Mouse (Mus musculus) fat pad, adult 2 months (tissue): Measurements from ENCODE around the gene Ctbp1.

Experiments used
- DNase-seq: peaks from one replicate; pipeline ENCODE4 v3.0.0-alpha.2; 2011; ENCODE audit warnings: low read depth, low spot score; ENCODE audit errors: extremely low read depth

Gene Ctbp1

DNA sequence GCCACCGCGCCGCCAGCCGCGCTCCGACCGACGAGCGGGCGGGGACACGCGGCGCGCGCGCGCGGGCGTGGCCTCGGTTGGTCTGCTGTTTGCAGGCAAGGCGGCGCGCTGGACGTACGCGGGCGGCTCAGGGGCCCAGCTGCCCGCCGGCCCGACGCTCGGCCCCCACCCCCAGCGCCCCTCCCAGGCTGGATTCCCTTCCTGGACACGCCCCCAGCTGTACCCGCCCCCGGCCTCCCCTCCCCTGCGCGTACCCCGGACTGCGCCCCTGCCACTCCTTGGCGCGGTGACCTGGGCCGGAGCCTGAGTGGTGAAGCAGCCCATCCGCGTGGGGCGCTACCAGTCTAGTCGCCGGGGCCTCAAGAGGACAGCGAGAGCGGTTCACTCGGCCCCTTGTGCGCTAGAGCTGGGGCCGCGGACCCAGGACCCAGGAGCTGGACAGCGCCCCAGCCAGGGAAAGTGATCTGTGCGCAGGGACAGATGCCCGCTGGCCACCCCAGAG is at the start of gene Ctbp1:
TSS of gene Ctbp1 (minus strand) at position 42 of the 502 bp plus-strand sequence.
- DNase-seq, result no peak

DNA sequence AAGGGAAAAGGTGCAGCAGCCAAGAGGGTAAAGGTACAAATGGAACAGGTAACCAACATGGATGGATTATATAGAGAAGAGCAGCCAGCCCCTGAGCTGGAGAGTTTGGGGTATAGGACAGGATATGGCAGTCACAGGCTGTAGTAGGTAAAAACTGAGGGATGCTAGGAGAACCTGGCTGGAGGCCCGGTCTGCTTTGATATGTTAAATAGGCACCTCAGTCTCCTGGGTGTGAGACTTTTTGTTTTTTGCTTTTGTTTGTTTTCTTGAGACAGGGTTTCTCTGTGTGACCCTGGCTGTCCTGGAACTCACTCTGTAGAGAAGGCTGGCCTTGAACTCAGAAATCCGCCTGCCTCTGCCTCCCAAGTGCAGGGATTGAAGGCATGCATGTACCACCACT is 49.7 kb upstream of the Ctbp1 start:
- no peak for DNase-seq

DNA sequence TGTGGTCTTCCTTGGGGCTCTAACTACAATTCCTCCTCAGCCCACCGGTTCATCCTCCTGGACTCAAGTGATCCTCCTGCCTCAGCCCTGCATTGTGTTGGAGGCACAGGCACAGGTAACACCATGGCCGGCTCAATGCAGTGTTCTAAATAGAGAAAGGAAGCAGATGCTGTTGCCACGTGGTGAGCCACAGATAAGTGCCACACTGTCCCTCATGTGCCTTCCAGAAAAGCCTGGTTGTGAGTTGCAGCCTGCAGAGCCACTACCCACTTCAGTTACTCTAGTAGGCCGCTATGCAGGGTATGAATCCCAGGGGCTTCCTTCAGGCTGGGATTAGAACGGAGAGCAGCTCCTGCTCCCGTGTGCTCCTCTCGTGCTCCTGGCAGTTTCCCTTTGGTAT is 37.4 kb upstream of the Ctbp1 start:
- DNase-seq, result no peak

DNA sequence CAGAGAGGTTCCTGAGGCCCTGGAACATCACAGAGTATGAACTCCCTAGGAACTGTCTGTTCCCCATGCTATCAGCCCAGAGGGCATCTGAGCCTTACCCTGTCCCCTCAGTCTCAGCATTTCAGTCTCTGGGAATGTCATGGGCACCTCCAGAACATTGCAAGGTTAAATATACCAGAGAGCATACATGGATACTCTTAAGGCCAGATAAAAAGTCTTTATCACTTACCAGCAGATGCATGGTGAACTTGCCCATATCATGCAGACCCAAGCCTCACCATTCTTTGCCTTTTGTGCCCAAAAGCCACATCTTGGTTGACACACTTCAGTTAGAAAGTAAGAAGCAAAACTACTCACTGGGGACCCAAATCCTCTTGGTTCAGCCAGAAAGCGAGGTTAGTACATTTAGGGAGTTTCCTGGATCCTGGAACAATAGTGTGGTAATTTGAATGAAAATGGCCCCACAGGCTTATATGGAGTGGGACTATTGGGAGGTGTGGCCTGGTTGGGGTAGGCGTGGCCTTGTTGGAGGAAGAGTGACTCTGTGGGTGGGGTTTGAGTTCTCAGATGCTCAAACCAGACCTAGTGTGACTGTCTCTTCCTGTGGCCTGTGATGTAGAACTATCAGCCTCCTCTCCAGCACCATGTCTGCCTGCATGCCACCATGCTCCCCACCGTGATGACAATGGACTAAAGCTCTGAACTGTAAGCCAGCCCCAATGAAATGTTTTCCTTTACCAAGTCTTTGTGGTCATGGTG is 36.1 kb upstream of the Ctbp1 start:
- no peak for DNase-seq

DNA sequence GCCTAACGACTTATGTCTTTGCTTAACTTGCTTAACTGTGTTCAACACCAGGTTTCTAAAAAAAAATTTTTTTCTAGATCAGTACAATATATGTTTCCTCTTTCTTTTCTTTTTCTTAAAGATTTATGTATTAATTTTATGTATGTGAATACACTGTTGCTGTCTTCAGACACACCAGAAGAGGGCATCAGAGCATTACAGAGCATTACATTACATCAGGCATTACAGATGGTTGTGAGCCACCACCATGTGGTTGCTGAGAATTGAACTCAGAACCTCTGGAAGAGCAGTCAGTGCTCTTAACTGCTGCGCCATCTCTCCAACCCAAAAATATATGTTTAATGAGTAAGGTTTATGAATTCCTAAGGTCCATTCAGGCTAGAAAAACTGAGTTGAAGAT is 27.0 kb upstream of the Ctbp1 start:
- DNase-seq, result no peak

DNA sequence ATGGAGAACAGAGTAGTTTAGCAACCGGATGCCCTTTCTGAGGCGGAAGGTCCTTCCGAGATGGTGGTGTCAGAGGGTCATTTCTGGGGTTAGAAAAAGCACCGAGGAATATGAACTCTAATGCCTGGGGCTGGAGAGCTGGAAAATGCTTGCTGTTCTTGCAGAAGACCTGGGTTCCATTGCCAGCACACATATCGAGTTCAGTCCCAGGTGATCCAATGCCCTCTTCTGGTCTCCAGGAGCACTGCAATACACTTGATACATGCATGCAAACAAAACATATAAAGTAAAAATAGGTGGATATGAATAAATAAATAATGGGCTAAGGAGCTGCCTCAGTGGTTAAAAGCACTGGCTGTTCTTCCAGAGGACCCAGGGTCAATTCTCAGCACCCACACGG is 22.4 kb upstream of the Ctbp1 start:
- no peak for DNase-seq

DNA sequence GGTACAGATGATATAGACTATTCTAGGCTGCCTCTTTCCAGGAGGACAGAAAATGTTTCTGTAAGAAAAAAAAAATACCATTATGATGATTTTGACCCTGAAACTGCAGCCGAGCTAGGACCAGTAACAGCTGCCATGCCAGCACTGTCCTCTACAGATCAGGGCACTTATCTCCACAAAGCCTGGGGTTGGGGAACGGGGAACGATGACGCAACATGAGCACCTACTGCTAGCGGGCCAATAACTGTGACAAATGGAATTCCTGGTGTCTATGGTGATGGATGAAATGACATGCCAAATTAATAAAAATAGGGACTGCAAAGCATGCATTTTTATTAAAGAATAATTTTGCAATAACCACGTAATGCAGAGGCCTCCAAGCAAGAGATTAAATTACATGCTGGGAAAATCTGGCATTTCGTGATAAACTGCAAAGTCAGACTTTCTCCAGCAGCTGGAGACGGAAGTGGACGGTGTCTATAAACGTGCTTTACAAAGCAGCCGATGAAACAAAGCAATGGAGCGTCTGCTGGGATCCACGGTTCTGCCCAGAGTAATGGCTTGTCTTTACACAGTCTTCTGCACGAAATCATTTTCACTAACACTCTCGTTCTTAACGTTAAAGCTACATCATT is 19.1 kb upstream of the Ctbp1 start:
- no peak for DNase-seq

DNA sequence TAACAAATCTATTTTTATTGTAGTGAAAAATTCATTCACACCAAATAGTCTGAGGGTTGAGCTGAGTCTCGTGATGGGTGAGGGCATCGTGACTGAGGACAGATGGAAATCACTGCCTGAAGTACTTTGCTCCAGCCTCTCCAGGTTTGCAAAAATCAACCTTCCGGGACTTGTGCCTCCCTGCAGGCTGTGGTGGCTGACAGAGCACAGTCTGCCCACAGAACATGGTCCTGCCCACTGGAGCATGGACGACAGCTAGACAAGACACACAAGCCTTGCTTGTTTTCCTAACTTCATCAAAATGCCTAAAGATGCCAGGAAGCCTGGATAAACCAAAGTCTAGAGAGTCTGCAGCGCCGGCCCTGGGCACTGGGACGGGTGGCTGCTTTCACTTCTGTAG is 9.2 kb upstream of the Ctbp1 start:
- no peak for DNase-seq

DNA sequence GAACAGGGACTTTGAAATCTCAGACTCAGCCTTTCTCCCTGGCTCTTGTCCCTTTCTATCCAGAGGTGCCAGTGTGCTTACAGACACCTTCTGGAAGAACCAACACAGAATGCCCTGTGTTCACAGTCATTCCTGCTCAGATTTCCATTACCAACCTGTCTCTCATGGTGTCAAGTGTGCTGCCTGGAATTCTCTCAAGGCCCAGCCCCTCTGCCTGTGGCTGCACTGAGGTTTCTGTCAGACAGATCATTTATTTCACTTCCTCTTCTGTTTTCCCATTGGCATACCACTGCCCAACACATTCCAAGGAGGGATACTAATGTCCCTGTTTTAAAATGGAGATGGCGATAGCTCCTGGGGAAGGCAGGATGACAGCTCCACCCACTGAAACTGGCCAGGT is 6.6 kb upstream of the Ctbp1 start:
- no peak for DNase-seq

DNA sequence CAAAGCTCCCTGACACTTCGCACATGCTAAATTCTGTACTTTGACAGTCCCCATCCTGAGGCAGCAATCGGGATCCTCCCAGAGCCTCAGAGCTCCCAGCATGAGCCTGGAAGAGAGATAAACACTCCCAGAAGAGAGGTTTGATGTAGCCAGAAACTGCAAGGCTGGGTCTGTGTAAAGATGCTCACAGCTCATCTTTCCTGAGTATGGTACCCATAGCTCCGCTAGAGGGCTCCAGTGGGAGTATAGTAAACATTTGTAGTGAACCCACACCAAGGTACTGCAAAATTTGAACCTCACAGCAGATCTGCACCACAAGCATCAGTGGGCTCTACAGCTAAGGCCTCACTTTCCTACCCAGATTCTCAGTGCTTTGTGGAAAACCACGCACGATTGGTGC is 4.2 kb upstream of the Ctbp1 start:
- DNase-seq, result no peak

DNA sequence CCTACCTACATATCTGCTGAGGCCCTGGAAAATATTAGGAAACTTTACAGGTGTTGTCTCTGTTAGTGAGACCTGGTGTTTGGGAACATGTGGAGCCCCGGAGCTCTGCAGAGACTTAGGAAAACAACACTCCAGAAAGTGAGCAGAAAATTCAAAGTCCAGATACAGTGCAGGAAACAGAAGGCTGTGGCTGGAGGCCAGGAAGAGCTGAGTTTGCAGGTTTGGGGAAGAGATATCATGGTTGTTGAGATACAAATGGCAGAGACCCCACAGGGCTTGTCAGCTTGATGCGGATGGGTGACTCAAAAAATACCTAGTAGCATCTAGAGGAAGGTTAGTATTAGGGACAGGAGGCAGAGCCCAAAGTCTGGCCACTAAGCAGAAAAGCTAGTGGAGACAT is 2.5 kb upstream of the Ctbp1 start:
- no peak for DNase-seq

DNA sequence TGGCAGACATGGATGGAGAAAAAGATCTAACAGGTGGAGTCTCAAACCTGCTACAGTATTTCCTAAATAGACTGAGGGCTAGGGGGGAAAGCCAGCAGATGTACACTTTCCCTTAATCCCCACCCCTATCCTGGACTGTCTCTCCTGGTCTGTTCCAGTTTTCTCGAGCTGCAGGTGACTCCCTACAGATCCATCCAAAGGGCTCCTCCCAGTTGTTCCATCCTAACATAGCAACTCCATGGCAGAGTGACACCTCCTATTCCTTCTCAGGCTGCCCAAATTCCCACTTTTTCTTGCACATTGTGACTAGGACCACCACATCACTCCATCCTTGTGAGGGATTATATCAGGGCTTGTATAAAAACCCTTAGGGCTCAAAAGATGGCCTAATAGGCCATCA is 960 bp upstream of the Ctbp1 start:
- no peak for DNase-seq

DNA sequence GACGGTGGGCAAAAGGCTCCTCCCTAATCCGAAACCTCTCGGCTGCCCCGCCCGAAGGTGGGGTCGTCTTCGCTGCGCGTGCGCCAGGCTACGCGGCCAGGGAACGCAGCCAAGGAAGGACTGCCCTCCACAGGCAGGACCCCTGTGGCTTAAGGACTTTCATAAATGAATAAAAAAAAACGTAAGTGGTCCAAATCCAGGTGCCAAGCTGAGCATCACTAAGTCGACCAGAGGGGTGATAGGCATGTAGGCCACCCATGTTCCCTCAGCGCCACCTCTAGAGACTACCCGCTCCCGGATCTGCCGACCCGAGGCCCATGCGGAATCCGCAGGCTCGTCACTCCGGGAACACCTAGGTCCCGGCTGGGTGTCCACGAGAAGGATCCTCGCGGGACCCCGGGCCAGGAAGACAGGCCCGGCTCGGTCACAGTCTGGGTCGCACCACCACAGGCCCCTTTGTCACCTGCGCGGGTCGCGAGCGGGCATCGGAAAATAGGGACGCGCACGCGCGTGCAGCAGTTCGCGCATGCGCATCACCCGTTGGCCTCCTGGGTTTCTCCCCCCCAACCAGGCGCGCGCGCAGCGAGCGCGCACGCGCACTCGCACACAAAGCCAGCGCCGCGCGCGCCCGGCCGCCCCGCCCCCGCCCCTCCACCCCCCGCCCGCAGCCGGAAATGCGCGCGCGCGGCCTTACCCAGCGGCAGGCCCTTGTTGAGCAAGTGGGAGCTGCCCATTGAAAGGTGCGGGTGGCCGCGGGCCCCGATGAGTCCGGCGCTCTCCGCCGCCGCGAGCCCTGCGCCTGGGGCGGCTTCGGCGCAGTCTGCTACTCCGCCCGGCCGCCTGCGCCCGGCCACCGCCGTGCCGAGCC is 475 bp downstream of the Ctbp1 start:
- DNase-seq, result no peak

DNA sequence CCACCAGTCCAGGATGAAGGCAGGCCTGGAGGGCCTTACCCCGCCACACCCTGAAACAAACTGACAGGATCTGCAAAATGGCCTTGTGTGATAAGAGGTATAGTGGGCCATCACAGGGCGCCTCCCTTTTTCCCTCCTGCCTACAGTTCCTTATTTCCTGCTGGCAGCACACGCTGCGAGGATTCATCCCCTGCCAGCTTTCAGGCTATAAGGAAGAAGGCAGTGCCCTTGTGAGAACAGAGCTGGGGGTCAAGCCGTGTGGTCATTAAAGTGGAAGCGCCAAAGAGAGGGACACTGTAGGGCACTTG is 1.1 kb downstream of the Ctbp1 start:
- no peak for DNase-seq

DNA sequence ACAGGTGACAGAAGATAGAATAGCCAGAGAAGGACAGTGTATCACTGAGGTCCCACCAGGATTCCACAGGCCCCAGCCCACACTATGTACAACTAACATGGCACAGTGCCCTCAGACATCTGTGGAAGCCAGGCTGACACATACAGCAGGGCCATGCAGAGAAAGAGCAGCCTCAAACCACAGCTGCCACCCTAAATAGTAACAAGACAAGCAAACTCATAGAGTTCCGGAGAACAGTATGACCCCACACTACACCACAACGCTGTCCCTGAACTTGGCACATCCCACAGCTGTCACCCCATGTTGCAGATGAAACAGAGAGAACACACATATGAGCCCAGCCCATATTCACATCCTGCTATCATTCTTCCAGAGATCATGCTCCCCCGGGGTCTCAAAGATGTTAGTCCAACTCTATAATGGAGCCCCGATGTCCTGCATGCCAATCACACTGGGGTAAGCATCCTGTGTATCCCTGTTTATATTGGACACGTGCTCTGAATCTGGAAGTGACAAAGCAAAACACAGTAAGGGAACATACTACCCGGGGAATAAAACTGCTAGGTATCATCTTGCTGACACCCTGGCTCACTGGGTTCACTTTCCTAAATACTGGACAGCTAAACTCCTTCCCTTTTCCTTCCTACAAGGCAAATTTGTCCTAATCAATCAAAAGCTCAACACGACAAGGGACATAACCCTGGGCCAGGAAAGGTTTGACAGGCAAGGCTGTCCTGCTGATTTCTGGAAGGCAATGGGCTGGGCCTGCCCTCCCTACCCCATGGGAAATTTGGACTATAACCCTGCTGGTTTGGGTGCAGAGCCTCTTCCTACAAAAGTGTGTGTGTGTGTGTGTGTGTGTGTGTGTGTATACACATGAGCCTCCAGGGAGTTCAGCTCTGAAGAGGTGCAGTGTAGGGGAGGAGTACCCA is 1.7 kb downstream of the Ctbp1 start:
- DNase-seq, result no peak

DNA sequence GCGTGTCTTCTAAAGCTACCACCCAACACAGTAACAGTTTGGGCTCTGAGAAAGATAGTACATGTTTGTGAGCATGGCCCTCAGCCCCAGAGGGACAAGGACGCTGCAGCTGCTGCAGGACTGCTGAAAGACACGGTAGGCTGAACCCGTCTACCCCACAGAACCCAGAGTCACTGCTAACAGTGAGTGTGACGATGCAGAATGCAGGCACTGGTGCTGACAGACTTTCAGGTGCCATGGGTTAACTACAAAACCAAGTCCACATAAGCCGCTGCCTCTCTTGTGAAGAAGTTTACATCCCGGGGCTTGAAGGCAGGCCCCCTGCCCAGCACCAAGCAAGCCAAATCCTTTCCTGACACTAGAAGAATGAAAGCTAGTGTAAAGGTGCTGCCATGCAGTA is 2.6 kb downstream of the Ctbp1 start:
- DNase-seq, result no peak

DNA sequence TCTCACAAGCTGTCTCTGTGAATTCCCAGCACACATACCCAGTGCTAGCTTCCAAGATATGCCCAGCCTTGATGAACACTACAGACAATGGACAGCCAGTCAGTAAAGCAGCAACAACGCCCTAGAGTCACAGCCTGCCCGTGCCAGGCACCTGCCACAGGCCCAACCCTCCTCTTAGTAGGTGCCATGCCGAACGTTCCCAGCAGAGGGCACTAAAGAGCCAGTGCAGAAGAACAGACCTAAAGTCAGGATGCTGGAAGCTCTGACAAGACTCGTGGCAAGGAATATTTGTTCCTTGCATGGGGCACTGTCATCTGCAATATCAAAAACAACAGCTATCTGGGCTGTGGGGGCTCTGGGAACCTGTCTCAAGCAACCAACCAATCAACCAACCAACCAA is 4.2 kb downstream of the Ctbp1 start:
- no peak for DNase-seq

DNA sequence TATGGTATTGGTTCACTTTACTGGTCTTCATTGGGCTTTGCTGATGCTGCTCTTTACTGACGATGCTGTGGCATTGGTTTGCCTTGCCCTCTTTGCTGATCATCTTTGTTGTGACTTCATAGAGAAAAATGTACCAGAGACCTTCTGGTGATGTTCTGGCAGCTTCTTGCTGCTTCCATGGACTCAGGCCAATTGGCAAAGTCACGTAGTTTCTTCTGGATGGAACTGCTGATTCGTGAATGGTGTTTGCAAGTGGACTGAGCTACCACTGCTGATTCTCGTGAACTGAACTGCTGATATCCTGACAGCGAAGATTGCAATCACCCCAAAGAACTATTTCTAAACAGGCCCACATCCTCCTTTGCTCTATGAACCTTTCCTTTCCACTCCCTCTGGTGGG is 20.4 kb downstream of the Ctbp1 start:
- no peak for DNase-seq

DNA sequence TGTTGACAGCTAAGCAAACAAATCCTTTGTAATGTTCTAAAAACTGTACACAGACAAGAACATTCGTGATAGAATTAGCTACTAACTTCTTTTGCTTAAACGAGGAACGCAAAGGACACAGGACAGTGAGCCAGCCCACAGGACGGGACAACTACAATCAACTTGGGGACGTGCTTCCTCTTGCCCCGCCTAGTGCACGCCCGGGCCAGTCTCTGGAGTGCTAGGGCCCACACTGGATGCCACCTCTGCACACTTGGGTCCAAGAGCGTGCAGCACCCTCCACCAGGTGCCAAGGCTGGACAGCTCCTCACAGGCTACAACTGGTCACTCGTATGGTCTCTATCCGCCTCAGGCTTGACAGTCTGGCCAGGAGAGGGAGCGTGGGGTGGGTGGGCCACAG is 26.6 kb downstream of the Ctbp1 start:
- DNase-seq, result no peak

DNA sequence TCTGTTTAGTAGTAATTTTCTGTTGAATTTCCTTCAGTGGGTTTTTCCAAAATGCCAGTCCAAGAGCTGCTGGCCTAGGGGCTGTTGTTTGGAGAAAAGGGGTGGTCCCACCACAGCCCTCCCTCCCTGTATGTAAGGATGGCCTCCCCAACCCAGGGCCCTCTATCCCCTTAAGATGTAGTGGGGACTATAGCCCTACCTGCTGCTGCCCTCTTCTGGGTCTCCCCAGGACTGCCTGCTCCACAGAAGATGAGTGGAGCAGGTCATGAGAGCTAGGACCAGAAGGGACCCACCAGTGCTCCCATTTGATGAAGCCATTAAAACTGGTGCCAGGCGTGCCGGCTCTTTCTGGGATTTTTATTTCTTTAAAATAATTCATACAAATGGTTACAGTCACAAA is 27.4 kb downstream of the Ctbp1 start:
- no peak for DNase-seq

DNA sequence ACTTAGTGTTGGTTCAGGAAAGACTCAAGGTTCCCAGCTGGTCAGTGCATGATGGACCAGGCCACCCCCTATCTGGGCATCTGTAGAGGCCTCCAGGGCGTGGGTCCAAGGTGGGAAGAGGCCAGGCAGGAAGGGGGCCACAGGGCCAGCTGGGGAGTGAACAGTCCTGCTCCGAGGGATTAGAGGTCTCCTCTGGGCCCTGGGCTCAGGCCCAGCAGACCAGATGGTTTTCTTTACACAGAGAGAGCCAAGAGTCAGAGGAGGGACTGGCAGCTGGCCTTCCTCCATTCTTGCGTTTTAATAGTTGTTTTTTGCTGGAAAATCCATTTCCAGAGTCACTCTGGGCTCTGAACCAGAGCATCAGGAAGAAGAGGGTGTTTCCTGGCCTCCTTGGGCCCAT is 29.1 kb downstream of the Ctbp1 start:
- DNase-seq, result no peak
